Mouse (Mus musculus): ENCODE results near the gene Ccdc69. TPM values are rescaled to one million over a fixed set of nuclear protein-coding genes. Genes with fewer than 3 reads are reported as not detected.
A peak's percentile ranks its signal among the peaks of the same experiment; 100 is the strongest.

Ccdc69 gene
- polyA plus RNA-seq, 1 experiment, result 2.2 TPM

GRCm38 (mm10) chr11:55012551-55013521 lies 65.1 kb downstream of the Ccdc69 start:
- Histone ChIP-seq H3K27ac (ENCODE audit: control insufficient read depth, insufficient read depth, low read depth, low read length) (no peak overlapping the region), H3K36me3 (ENCODE audit: control insufficient read depth, insufficient read depth, low read length) (no peaks in the 10 kb centered on the region), H3K4me3 (ENCODE audit: control insufficient read depth, low read depth, low read length) (peak overlapping the region; percentile 41; the same call in 1 of the 2 replicates), H3K27me3 (ENCODE audit: control insufficient read depth, insufficient read depth, low read length) (no peaks in the 10 kb centered on the region), H3K4me1 (ENCODE audit: control insufficient read depth, insufficient read depth, low read length) (peaks cover 9% of the 10 kb centered on the region; the same call in 1 of the 2 replicates)
- no peak for TF ChIP-seq POLR2A (IDR thresholded peaks at IDR 0.05; ENCODE audit: control insufficient read depth, low read depth, low read length)
- no peak for TF ChIP-seq CTCF (IDR thresholded peaks at IDR 0.05; ENCODE audit: control insufficient read depth, insufficient read depth, insufficient replicate concordance, low read depth, low read length)

DNA sequence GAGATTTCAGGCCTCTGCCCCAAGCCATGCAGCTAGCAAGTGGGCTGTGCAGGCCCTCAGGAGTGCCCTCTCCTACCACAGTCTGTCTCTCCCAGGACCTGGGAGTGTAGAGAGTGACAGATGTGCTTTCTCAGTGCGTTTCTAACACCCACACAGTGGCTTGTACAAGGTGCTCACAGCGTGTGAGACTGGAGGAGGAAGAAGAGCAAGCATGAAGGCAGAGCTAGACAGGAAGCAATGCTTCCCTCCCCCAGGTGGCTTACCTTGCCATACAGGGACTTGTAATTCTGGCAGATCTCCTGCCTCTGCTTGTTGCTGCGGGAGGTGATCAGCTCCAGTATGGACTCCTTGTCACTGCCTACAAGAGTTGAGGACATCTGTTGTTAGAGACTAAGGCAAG lies 66.5 kb downstream of the Ccdc69 start:
- H3K4me1 ChIP-seq (ENCODE audit: control insufficient read depth, insufficient read depth, low read length), result peaks cover 9% of the 10 kb centered on the region; the same call in 1 of the 2 replicates
- no peaks in the 10 kb centered on the region for H3K36me3 ChIP-seq (ENCODE audit: control insufficient read depth, insufficient read depth, low read length)
- no peak overlapping the region for H3K27ac ChIP-seq (ENCODE audit: control insufficient read depth, insufficient read depth, low read depth, low read length)
- TF ChIP-seq CTCF (IDR thresholded peaks at IDR 0.05; ENCODE audit: control insufficient read depth, insufficient read depth, insufficient replicate concordance, low read depth, low read length) (no peak), POLR2A (IDR thresholded peaks at IDR 0.05; ENCODE audit: control insufficient read depth, low read depth, low read length) (no peak)
- no peak overlapping the region for H3K4me3 ChIP-seq (ENCODE audit: control insufficient read depth, low read depth, low read length)
- H3K27me3 ChIP-seq (ENCODE audit: control insufficient read depth, insufficient read depth, low read length), result no peaks in the 10 kb centered on the region

- peaks cover 3% of the 10 kb centered on the region; the same call in 1 of the 2 replicates for H3K4me1 ChIP-seq (ENCODE audit: control insufficient read depth, insufficient read depth, low read length)
- H3K4me3 ChIP-seq (ENCODE audit: control insufficient read depth, low read depth, low read length), result no peak overlapping the region
- no peaks in the 10 kb centered on the region for H3K36me3 ChIP-seq (ENCODE audit: control insufficient read depth, insufficient read depth, low read length)
- TF ChIP-seq CTCF (IDR thresholded peaks at IDR 0.05; ENCODE audit: control insufficient read depth, insufficient read depth, insufficient replicate concordance, low read depth, low read length) (no peak), POLR2A (IDR thresholded peaks at IDR 0.05; ENCODE audit: control insufficient read depth, low read depth, low read length) (no peak)
- no peaks in the 10 kb centered on the region for H3K27me3 ChIP-seq (ENCODE audit: control insufficient read depth, insufficient read depth, low read length)
- no peak overlapping the region for H3K27ac ChIP-seq (ENCODE audit: control insufficient read depth, insufficient read depth, low read depth, low read length)
Observed at GRCm38 (mm10) chr11:55008230-55008629, 69.7 kb downstream of the Ccdc69 start.

DNA sequence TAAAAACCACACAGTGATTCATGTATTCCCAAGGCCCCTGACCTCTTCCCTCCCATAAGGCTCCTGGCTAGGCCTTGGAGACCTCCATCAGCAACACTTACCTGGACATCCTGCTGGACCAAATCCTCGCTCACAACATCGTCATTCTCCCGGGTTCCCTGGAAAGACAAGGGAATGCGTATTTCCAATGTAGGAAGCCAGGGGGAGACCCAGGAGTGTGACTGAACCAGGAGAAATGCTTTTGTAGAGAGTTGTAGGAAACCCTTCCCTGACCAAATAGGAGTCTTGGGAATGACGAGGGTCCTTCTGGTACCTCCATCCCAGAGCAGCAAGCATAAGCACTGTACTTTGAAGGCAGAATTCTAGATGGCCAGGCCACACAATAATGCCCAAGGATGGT lies 72.2 kb downstream of the Ccdc69 start:
- H3K27ac ChIP-seq (ENCODE audit: control insufficient read depth, insufficient read depth, low read depth, low read length), result no peak overlapping the region
- no peaks in the 10 kb centered on the region for H3K36me3 ChIP-seq (ENCODE audit: control insufficient read depth, insufficient read depth, low read length)
- TF ChIP-seq POLR2A (IDR thresholded peaks at IDR 0.05; ENCODE audit: control insufficient read depth, low read depth, low read length), result no peak
- TF ChIP-seq CTCF (IDR thresholded peaks at IDR 0.05; ENCODE audit: control insufficient read depth, insufficient read depth, insufficient replicate concordance, low read depth, low read length), result no peak
- H3K4me1 ChIP-seq (ENCODE audit: control insufficient read depth, insufficient read depth, low read length), result no peaks in the 10 kb centered on the region
- no peaks in the 10 kb centered on the region for H3K27me3 ChIP-seq (ENCODE audit: control insufficient read depth, insufficient read depth, low read length)
- no peak overlapping the region for H3K4me3 ChIP-seq (ENCODE audit: control insufficient read depth, low read depth, low read length)

DNA sequence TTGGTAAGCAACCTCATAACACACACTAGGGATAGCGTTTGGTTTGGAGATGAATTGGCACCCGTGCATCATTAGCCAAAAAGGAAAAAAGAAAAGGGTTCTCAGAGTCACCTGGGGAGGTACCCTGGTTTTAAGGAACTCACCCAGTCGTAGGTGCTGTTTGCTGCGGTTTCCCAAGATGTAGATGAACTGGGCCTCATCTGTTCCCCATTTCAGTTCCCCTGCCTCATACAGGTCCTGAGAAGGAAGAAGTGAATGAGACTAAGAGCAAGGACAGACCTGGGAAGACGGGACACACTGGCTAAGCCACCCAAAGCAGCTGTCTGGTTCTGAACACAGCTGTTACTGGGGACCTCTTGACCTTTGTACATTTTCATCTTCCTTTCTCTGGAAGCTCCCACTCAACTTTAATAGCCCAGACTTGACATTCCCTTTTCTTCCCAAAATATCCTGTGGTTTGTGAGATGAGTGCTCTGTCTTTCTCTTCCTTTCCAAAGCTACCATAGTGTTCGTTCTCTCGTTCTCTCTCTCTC lies 72.9 kb downstream of the Ccdc69 start:
- TF ChIP-seq POLR2A (IDR thresholded peaks at IDR 0.05; ENCODE audit: control insufficient read depth, low read depth, low read length) (no peak), CTCF (IDR thresholded peaks at IDR 0.05; ENCODE audit: control insufficient read depth, insufficient read depth, insufficient replicate concordance, low read depth, low read length) (no peak)
- Histone ChIP-seq H3K4me3 (ENCODE audit: control insufficient read depth, low read depth, low read length) (no peak overlapping the region), H3K36me3 (ENCODE audit: control insufficient read depth, insufficient read depth, low read length) (no peaks in the 10 kb centered on the region), H3K27ac (ENCODE audit: control insufficient read depth, insufficient read depth, low read depth, low read length) (no peak overlapping the region), H3K27me3 (ENCODE audit: control insufficient read depth, insufficient read depth, low read length) (no peaks in the 10 kb centered on the region), H3K4me1 (ENCODE audit: control insufficient read depth, insufficient read depth, low read length) (no peaks in the 10 kb centered on the region)

Other genes with a start within 250 kb of the Ccdc69 start
- gene Lyrm7, start 217.2 kb downstream of the Ccdc69 start, polyA plus RNA-seq (2012; rRNA removed), result 25.3 and 25.5 TPM in 2 replicates
- gene Hint1, start 211.7 kb downstream of the Ccdc69 start, polyA plus RNA-seq (2012; rRNA removed), result 372 and 405 TPM in 2 replicates
- gene Gpx3, start 175.7 kb downstream of the Ccdc69 start, polyA plus RNA-seq (2012; rRNA removed), result 13.0 and 145 TPM in 2 replicates
- gene Tnip1, start 115.2 kb downstream of the Ccdc69 start, polyA plus RNA-seq (2012; rRNA removed), result 5.4 and 7.2 TPM in 2 replicates
- gene Anxa6, start 44.7 kb downstream of the Ccdc69 start, polyA plus RNA-seq (2012; rRNA removed), result 4.9 and 7.5 TPM in 2 replicates
- 115 and 137 TPM in 2 replicates for gene Gm2a, start 20.0 kb upstream of the Ccdc69 start, polyA plus RNA-seq (2012; rRNA removed)
- gene Slc36a3, start 73.6 kb upstream of the Ccdc69 start, polyA plus RNA-seq (2012; rRNA removed), result 87.6 and 103 TPM in 2 replicates
- 0.56 and 0.65 TPM in 2 replicates for gene Slc36a2, start 106.9 kb upstream of the Ccdc69 start, polyA plus RNA-seq (2012; rRNA removed)
- 15.2 and 18.1 TPM in 2 replicates for gene Slc36a1, start 126.2 kb upstream of the Ccdc69 start, polyA plus RNA-seq (2012; rRNA removed)

Data from testis, adult 2 months (tissue).